Mouse (Mus musculus) liver, embryonic 11.5 days (tissue): Measurements from ENCODE around the gene Rap1b. TPM values are rescaled to one million over a fixed set of nuclear protein-coding genes. Genes with fewer than 3 reads are reported as not detected.
"Not testable (repeated sequence)": the region's sequence is repeated elsewhere in the genome, so short reads cannot be mapped to it uniquely, and the experiment has no call there.

ENCODE experiments used
- ATAC-seq: fragments of 200-750 bp; cut with Nextera tagmentation; replicated peaks from 2 replicates; pipeline ENCODE4 v1.8.0; 2017; ENCODE audit warnings: moderate number of reproducible peaks, mild to moderate bottlenecking, moderate TSS enrichment, moderate library complexity; ENCODE audit not compliant: low FRiP score
- DNase-seq: peaks from one replicate; pipeline ENCODE4 v3.0.0-alpha.2; 2017; ENCODE audit warnings: low spot score
- H3K27ac ChIP-seq: fragments of 300-500 bp; sonication (generic); 2 replicates; pipeline ENCODE4 v1.5.1; 2014; ENCODE audit warnings: mild to moderate bottlenecking, low read depth, low read length, control low read depth
- H3K27me3 ChIP-seq: fragments of 300-500 bp; sonication (generic); replicated peaks from 2 replicates; pipeline ENCODE4 v1.6.1; 2014; ENCODE audit warnings: low read length, mixed read lengths; ENCODE audit not compliant: control insufficient read depth, insufficient read depth
- H3K36me3 ChIP-seq: fragments of 300-500 bp; sonication (generic); 2 replicates; pipeline ENCODE4 v1.6.1; 2014; ENCODE audit warnings: mild to moderate bottlenecking, low read length, moderate library complexity, mixed read lengths; ENCODE audit not compliant: control insufficient read depth, insufficient read depth
- H3K4me1 ChIP-seq: fragments of 300-500 bp; sonication (generic); replicated peaks from 2 replicates; pipeline ENCODE4 v1.6.1; 2014; ENCODE audit warnings: low read length, mixed read lengths; ENCODE audit not compliant: control insufficient read depth, insufficient read depth
- H3K4me2 ChIP-seq: fragments of 300-500 bp; sonication (generic); 2 replicates; pipeline ENCODE4 v1.6.1; 2014; ENCODE audit warnings: mild to moderate bottlenecking, control low read depth, moderate library complexity
- H3K4me3 ChIP-seq: fragments of 300-500 bp; sonication (generic); 2 replicates; pipeline ENCODE4 v1.5.1; 2014; ENCODE audit warnings: low read depth, low read length, control low read depth
- H3K9ac ChIP-seq: fragments of 300-500 bp; sonication (generic); 2 replicates; pipeline ENCODE4 v1.6.1; 2014; ENCODE audit warnings: low read depth, low read length, control low read depth
- H3K9me3 ChIP-seq: fragments of 300-500 bp; sonication (generic); 2 replicates; pipeline ENCODE4 v1.6.1; 2016; ENCODE audit warnings: low read length, inconsistent platforms, mixed read lengths; ENCODE audit not compliant: control insufficient read depth
- WGBS: fragments of 180-500 bp; shearing (Covaris S2); extraction: QIAGEN DNeasy Blood & Tissue Kit; methylation state at CpG from one replicate; pipeline ENCODE4 v1.1.7; 2014; 5-methylcytosine and 5-hydroxymethylcytosine counted together
- polyA plus RNA-seq: library from polyadenylated mRNA; unstranded; fragments of >200 nt; fragmentation: Nextera tagmentation; extraction: Ambion mirVana; gene quantifications from 2 replicates; pipeline ENCODE4 v1.2.1, GENCODE M21; 2014

Gene Rap1b
- polyA plus RNA-seq, result 252 and 292 TPM in 2 replicates

- Histone ChIP-seq H3K36me3 (no peaks in the 10 kb centered on the region), H3K27me3 (no peaks in the 10 kb centered on the region), H3K4me2 (peak within 1 kb of the TSS; percentile 88), H3K27ac (peak within 1 kb of the TSS; percentile 97), H3K9ac (peak within 1 kb of the TSS; percentile 87), H3K4me3 (peak within 1 kb of the TSS; percentile 90), H3K4me1 (peaks cover 26% of the 10 kb centered on the region), H3K9me3 (no peaks in the 10 kb centered on the region)
- WGBS, result under 1% methylated on average over 89 of the region's 112 CpGs
- ATAC-seq (peak; percentile 94), DNase-seq (peak; percentile 98)
Observed at GRCm38 (mm10) chr10:117845597-117846259, at the start of gene Rap1b. Rap1b (minus strand) TSS chr10:117846035.

GRCm38 (mm10) chr10:117895186-117895585, 49.4 kb upstream of the Rap1b start:
- no peaks in the 10 kb centered on the region for H3K36me3 ChIP-seq
- H3K4me1 ChIP-seq, result no peaks in the 10 kb centered on the region; the same call in 1 of the 2 replicates
- no peaks in the 10 kb centered on the region for H3K9me3 ChIP-seq
- DNase-seq (no peak), ATAC-seq (no peak)
- no peak overlapping the region for H3K4me3 ChIP-seq
- no peak overlapping the region for H3K27ac ChIP-seq
- H3K9ac ChIP-seq, result no peak overlapping the region
- WGBS, result 75% methylated on average over 4 of the region's 4 CpGs
- H3K4me2 ChIP-seq, result no peak overlapping the region
- H3K27me3 ChIP-seq, result no peaks in the 10 kb centered on the region

GRCm38 (mm10) chr10:117894114-117895035, 48.5 kb upstream of the Rap1b start:
- no peaks in the 10 kb centered on the region for H3K27me3 ChIP-seq
- H3K9me3 ChIP-seq, result no peaks in the 10 kb centered on the region
- H3K4me2 ChIP-seq, result no peak overlapping the region
- WGBS, result 87% methylated on average over 17 of the region's 17 CpGs
- no peak overlapping the region for H3K9ac ChIP-seq
- H3K36me3 ChIP-seq, result no peaks in the 10 kb centered on the region
- DNase-seq, result no peak
- H3K27ac ChIP-seq, result no peak overlapping the region
- H3K4me3 ChIP-seq, result no peak overlapping the region
- no peaks in the 10 kb centered on the region; the same call in 1 of the 2 replicates for H3K4me1 ChIP-seq
- ATAC-seq, result no peak

- H3K4me3 ChIP-seq, H3K27me3 ChIP-seq, H3K4me1 ChIP-seq, DNase-seq, H3K36me3 ChIP-seq, H3K9me3 ChIP-seq, H3K27ac ChIP-seq, H3K9ac ChIP-seq, H3K4me2 ChIP-seq, ATAC-seq: not testable (repeated sequence)
- 43% methylated on average over 12 of the region's 13 CpGs for WGBS
Observed at GRCm38 (mm10) chr10:117893128-117893527, 47.3 kb upstream of the Rap1b start.

GRCm38 (mm10) chr10:117891327-117891726, 45.5 kb upstream of the Rap1b start:
- WGBS, result 77% methylated on average over 10 of the region's 10 CpGs
- H3K4me1 ChIP-seq, result no peaks in the 10 kb centered on the region
- ATAC-seq, result no peak; the same call in 1 of the 2 replicates

GRCm38 (mm10) chr10:117888822-117889221, 43.0 kb upstream of the Rap1b start:
- 82% methylated on average over 15 of the region's 15 CpGs for WGBS
- no peaks in the 10 kb centered on the region for H3K36me3 ChIP-seq
- no peak overlapping the region for H3K27ac ChIP-seq
- no peak overlapping the region for H3K4me2 ChIP-seq
- H3K4me1 ChIP-seq, result peaks cover 10% of the 10 kb centered on the region
- H3K9ac ChIP-seq, result no peak overlapping the region
- DNase-seq (no peak), ATAC-seq (no peak)
- no peak overlapping the region for H3K4me3 ChIP-seq
- no peaks in the 10 kb centered on the region for H3K27me3 ChIP-seq
- H3K9me3 ChIP-seq, result no peaks in the 10 kb centered on the region

More at GRCm38 (mm10) chr10:117891327-117891726, 45.5 kb upstream of the Rap1b start:
- no peak for DNase-seq
- no peaks in the 10 kb centered on the region for H3K36me3 ChIP-seq
- H3K9ac ChIP-seq, result no peak overlapping the region
- no peak overlapping the region for H3K4me2 ChIP-seq
- H3K27me3 ChIP-seq, result no peaks in the 10 kb centered on the region
- no peak overlapping the region for H3K27ac ChIP-seq
- H3K9me3 ChIP-seq, result no peaks in the 10 kb centered on the region
- no peak overlapping the region for H3K4me3 ChIP-seq

GRCm38 (mm10) chr10:117885358-117885757, 39.5 kb upstream of the Rap1b start:
- Histone ChIP-seq H3K27me3 (no peaks in the 10 kb centered on the region), H3K27ac (no peak overlapping the region; the same call in 1 of the 2 replicates), H3K4me3 (no peak overlapping the region), H3K9me3 (no peaks in the 10 kb centered on the region), H3K9ac (no peak overlapping the region), H3K4me1 (peaks cover 10% of the 10 kb centered on the region), H3K4me2 (no peak overlapping the region), H3K36me3 (no peaks in the 10 kb centered on the region)
- DNase-seq (no peak), ATAC-seq (peak; percentile 54)
- WGBS, result 31% methylated on average over 4 of the region's 4 CpGs

GRCm38 (mm10) chr10:117884760-117885159, 38.9 kb upstream of the Rap1b start:
- Histone ChIP-seq H3K4me3 (no peak overlapping the region), H3K4me1 (peaks cover 10% of the 10 kb centered on the region), H3K27ac (no peak overlapping the region), H3K9ac (no peak overlapping the region), H3K4me2 (no peak overlapping the region), H3K27me3 (no peaks in the 10 kb centered on the region), H3K36me3 (no peaks in the 10 kb centered on the region), H3K9me3 (no peaks in the 10 kb centered on the region)
- DNase-seq (no peak), ATAC-seq (no peak)
- 82% methylated on average over 5 of the region's 5 CpGs for WGBS
